Mouse (Mus musculus): ENCODE results near the gene Ccnd3.

DNA sequence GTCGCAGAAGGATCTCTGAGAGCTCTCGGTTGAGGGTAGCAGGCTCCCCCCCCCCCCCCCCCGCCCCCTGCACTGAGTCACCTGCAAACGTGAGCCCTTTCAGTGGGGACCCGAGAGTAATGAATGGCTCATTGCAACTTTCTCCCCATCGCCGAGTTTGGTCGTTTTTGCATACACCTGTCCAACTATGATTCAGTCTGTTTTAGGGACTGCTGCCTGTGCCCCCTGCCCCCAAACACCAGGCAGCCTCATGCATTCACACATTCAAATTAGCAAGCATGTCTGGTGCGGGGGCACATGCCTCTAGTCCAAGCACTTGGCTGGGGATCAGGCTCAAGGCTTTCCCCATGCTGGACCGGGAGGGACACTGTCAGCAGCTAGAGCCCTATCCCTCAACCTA, 49.8 kb downstream of the Ccnd3 start:
- TF ChIP-seq CTCF (IDR thresholded peaks at IDR 0.05; ENCODE audit: insufficient read depth, low read length): no peak
- no peak for TF ChIP-seq POLR2A (IDR thresholded peaks at IDR 0.05; ENCODE audit: borderline replicate concordance, extremely low read depth, low read depth, low read length)
